Mouse (Mus musculus) hindbrain, embryonic 13.5 days (tissue): ENCODE results near the gene Mpi. TPM values are rescaled to one million over a fixed set of nuclear protein-coding genes. Genes with fewer than 3 reads are reported as not detected.

Source experiments
- polyA plus RNA-seq: library from polyadenylated mRNA; unstranded; fragments of >200 nt; fragmentation: Nextera tagmentation; extraction: Ambion mirVana; gene quantifications from 2 replicates; pipeline ENCODE4 v1.2.1, GENCODE M21; 2015

Mpi gene
- polyA plus RNA-seq, 1 experiment from 2014 or later: 67.9 TPM

Other genes starting within 250 kb of the Mpi start
- gene Ppcdc, start 112.6 kb downstream of the Mpi start, polyA plus RNA-seq: 25.6 and 26.0 TPM in 2 replicates
- 86.3 and 94.6 TPM in 2 replicates for gene Scamp5, start 84.7 kb downstream of the Mpi start, polyA plus RNA-seq
- 15.6 and 16.2 TPM in 2 replicates for gene Rpp25, start 48.7 kb downstream of the Mpi start, polyA plus RNA-seq
- 875 and 879 TPM in 2 replicates for gene Cox5a, start 31.5 kb downstream of the Mpi start, polyA plus RNA-seq
- 21.6 and 22.4 TPM in 2 replicates for gene Fam219b, start 15.2 kb downstream of the Mpi start, polyA plus RNA-seq
- gene Scamp2, start 8.2 kb upstream of the Mpi start, polyA plus RNA-seq: 56.9 and 58.8 TPM in 2 replicates
- 28.6 and 30.5 TPM in 2 replicates for gene Ulk3, start 36.7 kb upstream of the Mpi start, polyA plus RNA-seq
- 0.21 and 0.48 TPM in 2 replicates for gene Cplx3, start 53.5 kb upstream of the Mpi start, polyA plus RNA-seq
- gene Lman1l, start 68.0 kb upstream of the Mpi start, polyA plus RNA-seq: not detected in 2 replicates
- gene Csk, start 100.9 kb upstream of the Mpi start, polyA plus RNA-seq: 43.6 and 45.0 TPM in 2 replicates
- gene Cyp1a2, start 130.9 kb upstream of the Mpi start, polyA plus RNA-seq: not detected in 2 replicates
- gene Cyp1a1, start 135.2 kb upstream of the Mpi start, polyA plus RNA-seq: 0.09 and 0.12 TPM in 2 replicates
- gene Edc3, start 155.8 kb upstream of the Mpi start, polyA plus RNA-seq: 33.8 and 35.4 TPM in 2 replicates
- gene Clk3, start 213.1 kb upstream of the Mpi start, polyA plus RNA-seq: 71.2 and 72.4 TPM in 2 replicates